Mouse (Mus musculus) neural tube, embryonic 12.5 days (tissue): Measurements from ENCODE around the gene Znrf1. TPM values are rescaled to one million over a fixed set of nuclear protein-coding genes. Genes with fewer than 3 reads are reported as not detected.
"Not testable (repeated sequence)": the region's sequence is repeated elsewhere in the genome, so short reads cannot be mapped to it uniquely, and the experiment has no call there.

ENCODE experiments used
- ATAC-seq: fragments of 200-750 bp; cut with Nextera tagmentation; 2 replicates; pipeline ENCODE4 v1.8.0; 2017; ENCODE audit warnings: low read depth, mild to moderate bottlenecking, moderate TSS enrichment, moderate library complexity; ENCODE audit not compliant: low FRiP score
- H3K27ac ChIP-seq: fragments of 300-500 bp; sonication (generic); 2 replicates; pipeline ENCODE4 v1.5.1; 2016
- H3K27me3 ChIP-seq: fragments of 300-500 bp; sonication (generic); replicated peaks from 2 replicates; pipeline ENCODE4 v1.6.1; 2016; ENCODE audit warnings: mild to moderate bottlenecking
- H3K36me3 ChIP-seq: fragments of 300-500 bp; sonication (generic); 2 replicates; pipeline ENCODE4 v1.6.1; 2016; ENCODE audit warnings: mild to moderate bottlenecking
- H3K4me1 ChIP-seq: fragments of 300-500 bp; sonication (generic); 2 replicates; pipeline ENCODE4 v1.6.1; 2016
- H3K4me2 ChIP-seq: fragments of 300-500 bp; sonication (generic); replicated peaks from 2 replicates; pipeline ENCODE4 v1.6.1; 2016; ENCODE audit warnings: mild to moderate bottlenecking
- H3K4me3 ChIP-seq: fragments of 300-500 bp; sonication (generic); 2 replicates; pipeline ENCODE4 v1.5.1; 2016
- H3K9ac ChIP-seq: fragments of 300-500 bp; sonication (generic); 2 replicates; pipeline ENCODE4 v1.6.1; 2016; ENCODE audit warnings: mild to moderate bottlenecking
- H3K9me3 ChIP-seq: fragments of 300-500 bp; sonication (generic); 2 replicates; pipeline ENCODE4 v1.6.1; 2016; ENCODE audit warnings: mild to moderate bottlenecking
- WGBS: fragments of 180-500 bp; shearing (Covaris S2); methylation state at CpG from one replicate; pipeline ENCODE4 v1.1.7; 2016; 5-methylcytosine and 5-hydroxymethylcytosine counted together
- polyA plus RNA-seq: library from polyadenylated mRNA; unstranded; fragments of >200 nt; fragmentation: Nextera tagmentation; extraction: Ambion mirVana; gene quantifications from 2 replicates; pipeline ENCODE4 v1.2.1, GENCODE M21; 2016

Znrf1 gene
- polyA plus RNA-seq, 1 experiment from 2014 or later: 118 TPM

- 95% methylated on average over 12 of the region's 12 CpGs for WGBS
- H3K27me3 ChIP-seq: no peaks in the 10 kb centered on the region
- H3K4me2 ChIP-seq: no peak overlapping the region
- no peak overlapping the region for H3K4me3 ChIP-seq
- no peak for ATAC-seq
- no peak overlapping the region for H3K27ac ChIP-seq
- H3K9me3 ChIP-seq: no peaks in the 10 kb centered on the region
- H3K4me1 ChIP-seq: no peaks in the 10 kb centered on the region
- H3K9ac ChIP-seq: no peak overlapping the region
- H3K36me3 ChIP-seq: peaks cover 16% of the 10 kb centered on the region; the same call in 1 of the 2 replicates
Measured at GRCm38 (mm10) chr8:111628401-111628800, 92.5 kb downstream of the Znrf1 start.

GRCm38 (mm10) chr8:111628894-111629501 lies 93.1 kb downstream of the Znrf1 start:
- peaks cover 15% of the 10 kb centered on the region; the same call in 1 of the 2 replicates for H3K36me3 ChIP-seq
- no peak overlapping the region for H3K9ac ChIP-seq
- H3K9me3 ChIP-seq: no peaks in the 10 kb centered on the region
- WGBS: 90% methylated on average over 19 of the region's 19 CpGs
- no peak overlapping the region for H3K4me3 ChIP-seq
- H3K27ac ChIP-seq: no peak overlapping the region
- no peak overlapping the region for H3K4me2 ChIP-seq
- ATAC-seq: no peak
- H3K27me3 ChIP-seq: no peaks in the 10 kb centered on the region
- no peaks in the 10 kb centered on the region for H3K4me1 ChIP-seq

GRCm38 (mm10) chr8:111630105-111630521 lies 94.2 kb downstream of the Znrf1 start, which contains the start of gene Ldhd:
Gene Ldhd (minus strand): TSS chr8:111630374.
- Histone ChIP-seq H3K27ac (no peak within 1 kb of the TSS), H3K27me3 (no peaks in the 10 kb centered on the region), H3K36me3 (peaks cover 13% of the 10 kb centered on the region; the same call in 1 of the 2 replicates), H3K9ac (no peak within 1 kb of the TSS), H3K4me1 (no peaks in the 10 kb centered on the region), H3K4me3 (no peak within 1 kb of the TSS), H3K9me3 (no peaks in the 10 kb centered on the region), H3K4me2 (peak within 1 kb of the TSS; percentile 47)
- 26% methylated on average over 13 of the region's 13 CpGs for WGBS
- no peak for ATAC-seq

GRCm38 (mm10) chr8:111631589-111631988 lies 95.7 kb downstream of the Znrf1 start:
- H3K4me1 ChIP-seq: no peaks in the 10 kb centered on the region
- no peak overlapping the region for H3K4me3 ChIP-seq
- H3K36me3 ChIP-seq: peaks cover 13% of the 10 kb centered on the region; the same call in 1 of the 2 replicates
- ATAC-seq: no peak
- no peaks in the 10 kb centered on the region for H3K27me3 ChIP-seq
- no peak overlapping the region for H3K4me2 ChIP-seq
- no peak overlapping the region for H3K9ac ChIP-seq
- no peak overlapping the region for H3K27ac ChIP-seq
- 94% methylated on average over 8 of the region's 8 CpGs for WGBS
- no peaks in the 10 kb centered on the region for H3K9me3 ChIP-seq

GRCm38 (mm10) chr8:111632976-111633375 lies 97.1 kb downstream of the Znrf1 start:
- 97% methylated on average over 3 of the region's 3 CpGs for WGBS
- Histone ChIP-seq H3K9ac (no peak overlapping the region), H3K27me3 (no peaks in the 10 kb centered on the region), H3K4me3 (no peak overlapping the region), H3K36me3 (0 out of 2 replicates have a peak, but pooled peaks cover 5% of the 10 kb centered on the region), H3K9me3 (no peaks in the 10 kb centered on the region), H3K4me1 (no peaks in the 10 kb centered on the region), H3K27ac (no peak overlapping the region), H3K4me2 (no peak overlapping the region)
- ATAC-seq: no peak

GRCm38 (mm10) chr8:111638086-111638485 lies 102.2 kb downstream of the Znrf1 start:
- H3K36me3 ChIP-seq: no peaks in the 10 kb centered on the region
- no peak overlapping the region for H3K4me3 ChIP-seq
- H3K27me3 ChIP-seq: no peaks in the 10 kb centered on the region

GRCm38 (mm10) chr8:111641064-111641463 lies 105.2 kb downstream of the Znrf1 start:
- Histone ChIP-seq H3K9ac (no peak overlapping the region), H3K27me3 (no peaks in the 10 kb centered on the region), H3K4me1 (peaks cover 8% of the 10 kb centered on the region; the same call in 1 of the 2 replicates), H3K9me3 (no peaks in the 10 kb centered on the region), H3K27ac (no peak overlapping the region), H3K36me3 (no peaks in the 10 kb centered on the region), H3K4me2 (no peak overlapping the region), H3K4me3 (no peak overlapping the region)
- ATAC-seq: no peak
- WGBS: 93% methylated on average over 2 of the region's 2 CpGs

More at GRCm38 (mm10) chr8:111638086-111638485, 102.2 kb downstream of the Znrf1 start:
- no peaks in the 10 kb centered on the region for H3K9me3 ChIP-seq
- H3K4me2 ChIP-seq: no peak overlapping the region
- no peak overlapping the region for H3K9ac ChIP-seq
- no peak for ATAC-seq
- no peak overlapping the region for H3K27ac ChIP-seq
- peaks cover 6% of the 10 kb centered on the region; the same call in 1 of the 2 replicates for H3K4me1 ChIP-seq

- Histone ChIP-seq H3K36me3 (no peaks in the 10 kb centered on the region), H3K4me2 (peak overlapping the region; percentile 57), H3K4me3 (peak overlapping the region; percentile 74), H3K9ac (0 out of 2 replicates have a peak overlapping the region, but pooled peaks have one; percentile 30), H3K27me3 (no peaks in the 10 kb centered on the region), H3K4me1 (peaks cover 8% of the 10 kb centered on the region; the same call in 1 of the 2 replicates), H3K27ac (no peak overlapping the region), H3K9me3 (no peaks in the 10 kb centered on the region)
- no peak for ATAC-seq
- 70% methylated on average over 5 of the region's 5 CpGs for WGBS
Measured at GRCm38 (mm10) chr8:111642496-111642895, 106.6 kb downstream of the Znrf1 start.

GRCm38 (mm10) chr8:111642939-111643263 lies 107.0 kb downstream of the Znrf1 start:
- peak; percentile 39 for ATAC-seq
- peak overlapping the region; percentile 57 for H3K4me2 ChIP-seq
- peak overlapping the region; percentile 74 for H3K4me3 ChIP-seq
- no peaks in the 10 kb centered on the region for H3K9me3 ChIP-seq
- 15% methylated on average over 5 of the region's 5 CpGs for WGBS
- H3K4me1 ChIP-seq: peaks cover 8% of the 10 kb centered on the region; the same call in 1 of the 2 replicates
- no peak overlapping the region for H3K27ac ChIP-seq
- H3K27me3 ChIP-seq: no peaks in the 10 kb centered on the region
- 0 out of 2 replicates have a peak overlapping the region, but pooled peaks have one; percentile 30 for H3K9ac ChIP-seq
- H3K36me3 ChIP-seq: no peaks in the 10 kb centered on the region

GRCm38 (mm10) chr8:111643264-111644141 lies 107.6 kb downstream of the Znrf1 start, which contains the start of gene Zfp1:
Gene Zfp1 (plus strand): TSS chr8:111643401.
- H3K27ac ChIP-seq: peak within 1 kb of the TSS; percentile 80
- H3K9me3 ChIP-seq: no peaks in the 10 kb centered on the region
- H3K36me3 ChIP-seq: no peaks in the 10 kb centered on the region
- no peaks in the 10 kb centered on the region for H3K27me3 ChIP-seq
- peak within 1 kb of the TSS; percentile 81 for H3K9ac ChIP-seq
- ATAC-seq: peak; percentile 99
- WGBS: under 1% methylated on average over 75 of the region's 75 CpGs
- peak within 1 kb of the TSS; percentile 57 for H3K4me2 ChIP-seq
- H3K4me3 ChIP-seq: peak within 1 kb of the TSS; percentile 74
- peaks cover 9% of the 10 kb centered on the region for H3K4me1 ChIP-seq

- ATAC-seq, H3K9ac ChIP-seq, H3K27ac ChIP-seq, H3K9me3 ChIP-seq, H3K36me3 ChIP-seq, H3K27me3 ChIP-seq: not testable (repeated sequence)
- Histone ChIP-seq H3K4me1 (peaks cover 11% of the 10 kb centered on the region), H3K4me3 (peak overlapping the region; percentile 74), H3K4me2 (peak overlapping the region; percentile 57)
- WGBS: 72% methylated on average over 12 of the region's 12 CpGs
Measured at GRCm38 (mm10) chr8:111644286-111645051, 108.6 kb downstream of the Znrf1 start.

- no peak overlapping the region for H3K27ac ChIP-seq
- H3K4me3 ChIP-seq: no peak overlapping the region
- H3K4me1 ChIP-seq: peaks cover 11% of the 10 kb centered on the region
- H3K27me3 ChIP-seq: no peaks in the 10 kb centered on the region
- no peak overlapping the region for H3K4me2 ChIP-seq
- no peaks in the 10 kb centered on the region for H3K9me3 ChIP-seq
- H3K9ac ChIP-seq: no peak overlapping the region
- H3K36me3 ChIP-seq: no peaks in the 10 kb centered on the region
- no peak for ATAC-seq
- WGBS: 98% methylated on average over 8 of the region's 8 CpGs
Measured at GRCm38 (mm10) chr8:111645715-111646114, 109.8 kb downstream of the Znrf1 start.
